Mouse (Mus musculus): ENCODE data around the gene Pdzrn4. TPM values are rescaled to one million over a fixed set of nuclear protein-coding genes. Genes with fewer than 3 reads are reported as not detected.
A peak's percentile ranks its signal among the peaks of the same experiment; 100 is the strongest.

Pdzrn4 gene
- polyA plus RNA-seq, 1 experiment from 2014 or later: 3.3 TPM

GRCm38 (mm10) chr15:92416658-92417057, 20.0 kb downstream of the Pdzrn4 start:
- Histone ChIP-seq H3K9me3 (no peaks in the 10 kb centered on the region), H3K27ac (no peak overlapping the region), H3K27me3 (no peaks in the 10 kb centered on the region), H3K36me3 (no peaks in the 10 kb centered on the region), H3K9ac (no peak overlapping the region), H3K4me2 (no peak overlapping the region), H3K4me3 (no peak overlapping the region), H3K4me1 (peaks cover 8% of the 10 kb centered on the region; the same call in 1 of the 2 replicates)
- no peak for ATAC-seq (ENCODE audit: insufficient number of reproducible peaks, insufficient read depth, low FRiP score, low TSS enrichment, low read depth)
- 31% methylated on average over 7 of the region's 7 CpGs for WGBS

GRCm38 (mm10) chr15:92417120-92417519, 20.4 kb downstream of the Pdzrn4 start:
- Histone ChIP-seq H3K27ac (peak overlapping the region; percentile 39; the same call in 1 of the 2 replicates), H3K9me3 (no peaks in the 10 kb centered on the region), H3K27me3 (no peaks in the 10 kb centered on the region), H3K4me3 (no peak overlapping the region), H3K36me3 (no peaks in the 10 kb centered on the region), H3K4me1 (peaks cover 8% of the 10 kb centered on the region; the same call in 1 of the 2 replicates), H3K4me2 (no peak overlapping the region), H3K9ac (no peak overlapping the region)
- WGBS: 22% methylated on average over 3 of the region's 3 CpGs
- ATAC-seq (ENCODE audit: insufficient number of reproducible peaks, insufficient read depth, low FRiP score, low TSS enrichment, low read depth): no peak

- no peaks in the 10 kb centered on the region for H3K9me3 ChIP-seq
- H3K4me1 ChIP-seq: no peaks in the 10 kb centered on the region
- H3K27ac ChIP-seq: no peak overlapping the region
- H3K36me3 ChIP-seq: no peaks in the 10 kb centered on the region
- H3K4me2 ChIP-seq: no peak overlapping the region
- 9% methylated on average over 6 of the region's 6 CpGs for WGBS
- no peaks in the 10 kb centered on the region for H3K27me3 ChIP-seq
- no peak for ATAC-seq (ENCODE audit: insufficient number of reproducible peaks, insufficient read depth, low FRiP score, low TSS enrichment, low read depth)
- H3K4me3 ChIP-seq: no peak overlapping the region
- no peak overlapping the region for H3K9ac ChIP-seq
Observed at GRCm38 (mm10) chr15:92434605-92435004, 37.9 kb downstream of the Pdzrn4 start.

- H3K4me1 ChIP-seq: no peaks in the 10 kb centered on the region
- no peaks in the 10 kb centered on the region for H3K9me3 ChIP-seq
- no peak overlapping the region for H3K27ac ChIP-seq
- ATAC-seq (ENCODE audit: insufficient number of reproducible peaks, insufficient read depth, low FRiP score, low TSS enrichment, low read depth): no peak
- no peak overlapping the region for H3K9ac ChIP-seq
- no peak overlapping the region for H3K4me2 ChIP-seq
- WGBS: 38% methylated on average over 4 of the region's 4 CpGs
- no peak overlapping the region for H3K4me3 ChIP-seq
- no peaks in the 10 kb centered on the region for H3K36me3 ChIP-seq
- no peaks in the 10 kb centered on the region for H3K27me3 ChIP-seq
Observed at GRCm38 (mm10) chr15:92435306-92435705, 38.6 kb downstream of the Pdzrn4 start.

GRCm38 (mm10) chr15:92441630-92442180, 45.0 kb downstream of the Pdzrn4 start:
- Histone ChIP-seq H3K4me1 (no peaks in the 10 kb centered on the region), H3K9me3 (no peaks in the 10 kb centered on the region), H3K4me3 (no peak overlapping the region), H3K4me2 (no peak overlapping the region), H3K9ac (no peak overlapping the region), H3K27ac (no peak overlapping the region), H3K27me3 (no peaks in the 10 kb centered on the region), H3K36me3 (no peaks in the 10 kb centered on the region)
- ATAC-seq (ENCODE audit: insufficient number of reproducible peaks, insufficient read depth, low FRiP score, low TSS enrichment, low read depth): no peak
- 81% methylated on average over 19 of the region's 19 CpGs for WGBS

GRCm38 (mm10) chr15:92447708-92448147, 51.0 kb downstream of the Pdzrn4 start:
- no peak; the same call in 1 of the 2 replicates for ATAC-seq (ENCODE audit: insufficient number of reproducible peaks, insufficient read depth, low FRiP score, low TSS enrichment, low read depth)
- Histone ChIP-seq H3K27ac (no peak overlapping the region), H3K36me3 (no peaks in the 10 kb centered on the region), H3K27me3 (no peaks in the 10 kb centered on the region), H3K9me3 (no peaks in the 10 kb centered on the region), H3K4me2 (0 out of 2 replicates have a peak overlapping the region, but pooled peaks have one; percentile 20), H3K4me1 (0 out of 2 replicates have a peak, but pooled peaks cover 5% of the 10 kb centered on the region), H3K9ac (no peak overlapping the region), H3K4me3 (no peak overlapping the region)
- WGBS: 43% methylated on average over 8 of the region's 8 CpGs

GRCm38 (mm10) chr15:92449112-92449511, 52.4 kb downstream of the Pdzrn4 start:
- 93% methylated on average over 8 of the region's 8 CpGs for WGBS
- H3K4me2 ChIP-seq: no peak overlapping the region
- H3K4me1 ChIP-seq: 0 out of 2 replicates have a peak, but pooled peaks cover 5% of the 10 kb centered on the region
- H3K36me3 ChIP-seq: no peaks in the 10 kb centered on the region
- H3K9me3 ChIP-seq: no peaks in the 10 kb centered on the region
- H3K27me3 ChIP-seq: no peaks in the 10 kb centered on the region
- no peak for ATAC-seq (ENCODE audit: insufficient number of reproducible peaks, insufficient read depth, low FRiP score, low TSS enrichment, low read depth)
- H3K27ac ChIP-seq: no peak overlapping the region
- H3K9ac ChIP-seq: no peak overlapping the region
- H3K4me3 ChIP-seq: no peak overlapping the region

- H3K4me3 ChIP-seq: no peak overlapping the region
- H3K4me1 ChIP-seq: 0 out of 2 replicates have a peak, but pooled peaks cover 5% of the 10 kb centered on the region
- 80% methylated on average over 7 of the region's 7 CpGs for WGBS
- H3K9ac ChIP-seq: no peak overlapping the region
- no peaks in the 10 kb centered on the region for H3K27me3 ChIP-seq
- H3K9me3 ChIP-seq: no peaks in the 10 kb centered on the region
- no peak overlapping the region for H3K27ac ChIP-seq
- H3K4me2 ChIP-seq: no peak overlapping the region
- no peak for ATAC-seq (ENCODE audit: insufficient number of reproducible peaks, insufficient read depth, low FRiP score, low TSS enrichment, low read depth)
- no peaks in the 10 kb centered on the region for H3K36me3 ChIP-seq
Observed at GRCm38 (mm10) chr15:92452620-92453019, 55.9 kb downstream of the Pdzrn4 start.

GRCm38 (mm10) chr15:92482198-92482597, 85.5 kb downstream of the Pdzrn4 start:
- no peak overlapping the region for H3K27ac ChIP-seq
- no peaks in the 10 kb centered on the region for H3K36me3 ChIP-seq
- no peak for ATAC-seq (ENCODE audit: insufficient number of reproducible peaks, insufficient read depth, low FRiP score, low TSS enrichment, low read depth)
- no peaks in the 10 kb centered on the region for H3K9me3 ChIP-seq
- no peaks in the 10 kb centered on the region for H3K4me1 ChIP-seq
- WGBS: 84% methylated on average over 6 of the region's 6 CpGs
- H3K9ac ChIP-seq: no peak overlapping the region
- no peak overlapping the region for H3K4me2 ChIP-seq
- H3K4me3 ChIP-seq: no peak overlapping the region
- H3K27me3 ChIP-seq: no peaks in the 10 kb centered on the region

- H3K4me3 ChIP-seq: no peak overlapping the region
Observed at GRCm38 (mm10) chr15:92491376-92491775, 94.7 kb downstream of the Pdzrn4 start.

GRCm38 (mm10) chr15:92495465-92496174, 98.9 kb downstream of the Pdzrn4 start:
- H3K4me1 ChIP-seq: no peaks in the 10 kb centered on the region
- no peak overlapping the region for H3K4me3 ChIP-seq
- no peak overlapping the region for H3K4me2 ChIP-seq
- ATAC-seq (ENCODE audit: insufficient number of reproducible peaks, insufficient read depth, low FRiP score, low TSS enrichment, low read depth): no peak
- H3K27ac ChIP-seq: no peak overlapping the region
- WGBS: 90% methylated on average over 12 of the region's 12 CpGs
- H3K36me3 ChIP-seq: no peaks in the 10 kb centered on the region
- no peak overlapping the region for H3K9ac ChIP-seq
- no peaks in the 10 kb centered on the region for H3K9me3 ChIP-seq
- H3K27me3 ChIP-seq: no peaks in the 10 kb centered on the region

More at GRCm38 (mm10) chr15:92491376-92491775, 94.7 kb downstream of the Pdzrn4 start:
- Histone ChIP-seq H3K27me3 (no peaks in the 10 kb centered on the region), H3K9ac (no peak overlapping the region), H3K9me3 (no peaks in the 10 kb centered on the region), H3K27ac (no peak overlapping the region), H3K36me3 (no peaks in the 10 kb centered on the region), H3K4me2 (no peak overlapping the region), H3K4me1 (no peaks in the 10 kb centered on the region)
- 80% methylated on average over 3 of the region's 3 CpGs for WGBS
- no peak for ATAC-seq (ENCODE audit: insufficient number of reproducible peaks, insufficient read depth, low FRiP score, low TSS enrichment, low read depth)

GRCm38 (mm10) chr15:92500276-92500838, 103.7 kb downstream of the Pdzrn4 start:
- H3K4me3 ChIP-seq: no peak overlapping the region
- ATAC-seq (ENCODE audit: insufficient number of reproducible peaks, insufficient read depth, low FRiP score, low TSS enrichment, low read depth): no peak
- H3K9me3 ChIP-seq: no peaks in the 10 kb centered on the region
- H3K27ac ChIP-seq: no peak overlapping the region
- H3K4me2 ChIP-seq: no peak overlapping the region
- no peaks in the 10 kb centered on the region for H3K4me1 ChIP-seq
- H3K27me3 ChIP-seq: no peaks in the 10 kb centered on the region
- no peaks in the 10 kb centered on the region for H3K36me3 ChIP-seq
- no peak overlapping the region for H3K9ac ChIP-seq
- 69% methylated on average over 9 of the region's 9 CpGs for WGBS

Data from embryonic facial prominence, embryonic 13.5 days (tissue).